ENCODE assay signal across 9 mouse cellular contexts in the genomic region with DNA sequence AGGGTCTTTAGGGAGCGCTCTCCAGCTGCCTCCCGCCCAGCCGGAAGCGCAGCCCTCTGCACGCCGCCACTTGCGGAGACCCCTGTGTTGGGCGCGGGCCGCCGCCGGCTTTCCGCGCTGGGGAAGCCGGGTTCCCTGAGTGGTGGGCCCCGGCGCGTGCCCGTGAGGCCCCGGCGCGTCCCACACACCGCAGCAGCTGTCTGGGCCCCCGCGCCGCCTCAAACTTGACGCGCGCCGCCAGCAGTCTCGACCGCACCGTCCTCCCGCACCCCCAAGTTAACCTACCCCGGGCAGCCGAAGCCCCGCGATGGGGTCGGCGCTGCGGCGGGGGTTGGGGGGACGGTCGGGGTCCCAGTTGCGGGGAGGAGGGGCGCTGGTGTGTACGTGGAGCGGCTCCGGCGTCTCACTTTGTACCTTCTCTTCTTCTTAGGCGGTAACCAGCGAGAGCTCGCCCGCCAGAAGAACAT. TPM values are rescaled to one million over a fixed set of nuclear protein-coding genes. Genes with fewer than 3 reads are reported as not detected.
A peak's percentile ranks its signal among the peaks of the same experiment; 100 is the strongest.
DNase-seq lines count a peak whose midpoint lies in the region; ATAC-seq and TF ChIP-seq lines count a peak whose summit lies in the region.
"Had no signal": no experiment of that assay in that cellular context is flagged by ENCODE, and none has a peak within 500 bp of the region (broad histone marks: within the 10 kb centered on the region; RNA-seq: fewer than 3 reads in every experiment).

No protein-coding gene starts in this region.

- peak overlapping the region; percentile 91 for H3K27ac ChIP-seq in heart, embryonic 11.5 days (ENCODE audit: low read depth, low read length)
- peak overlapping the region; percentile 88 for H3K27ac ChIP-seq in ES-E14 (ENCODE audit: insufficient read depth, low read depth, low read length, poor library complexity, severe bottlenecking)
- H3K27ac ChIP-seq in forebrain, embryonic 11.5 days (ENCODE audit: low read depth, low read length) = peak overlapping the region; percentile 82
- peak overlapping the region; percentile 98 for H3K27ac ChIP-seq in limb, embryonic 13.5 days
- peak overlapping the region; percentile 89 for H3K27ac ChIP-seq in neural tube, embryonic 12.5 days

- H3K9me3 ChIP-seq in heart, embryonic 11.5 days (replicated peaks; ENCODE audit: control insufficient read depth, low read length) = no peaks in the 10 kb centered on the region
- no peaks in the 10 kb centered on the region for H3K9me3 ChIP-seq in ES-E14 (ENCODE audit: control insufficient read depth, insufficient read depth, low read depth, low read length)
- no peaks in the 10 kb centered on the region for H3K9me3 ChIP-seq in forebrain, embryonic 11.5 days (ENCODE audit: control insufficient read depth, low read length)
- H3K9me3 ChIP-seq in limb, embryonic 13.5 days = no peaks in the 10 kb centered on the region
- no peaks in the 10 kb centered on the region for H3K9me3 ChIP-seq in neural tube, embryonic 12.5 days

- ATAC-seq in heart, embryonic 11.5 days (replicated peaks; ENCODE audit: insufficient number of reproducible peaks, low FRiP score, low TSS enrichment) = peak; percentile 23
- ATAC-seq in forebrain, embryonic 11.5 days (replicated peaks; ENCODE audit: low FRiP score) = peak; percentile 66
- ATAC-seq in limb, embryonic 13.5 days (ENCODE audit: low FRiP score, low read depth) = peak; percentile 54
- peak; percentile 76 for ATAC-seq in neural tube, embryonic 12.5 days (ENCODE audit: low FRiP score, low read depth)

- H3K4me3 ChIP-seq in heart, embryonic 11.5 days (ENCODE audit: low read depth, low read length) = peak overlapping the region; percentile 100
- peak overlapping the region; percentile 93 to 100 for H3K4me3 ChIP-seq in ES-E14 (ENCODE audit: insufficient read depth in 1 of 2, low read depth in 1 of 2, low read length in 2 of 2, poor library complexity in 1 of 2, severe bottlenecking in 1 of 2)
- peak overlapping the region; percentile 99 for H3K4me3 ChIP-seq in forebrain, embryonic 11.5 days (ENCODE audit: low read depth, low read length)
- H3K4me3 ChIP-seq in limb, embryonic 13.5 days = peak overlapping the region; percentile 99
- H3K4me3 ChIP-seq in neural tube, embryonic 12.5 days = peak overlapping the region; percentile 93

- H3K36me3 ChIP-seq in heart, embryonic 11.5 days (ENCODE audit: control insufficient read depth, insufficient read depth, low read length) = peaks cover 11% of the 10 kb centered on the region; the same call in 1 of the 2 replicates
- peaks cover 11% of the 10 kb centered on the region for H3K36me3 ChIP-seq in ES-E14 (ENCODE audit: control insufficient read depth, insufficient read depth, low read length, poor library complexity, severe bottlenecking)
- H3K36me3 ChIP-seq in forebrain, embryonic 11.5 days (ENCODE audit: control insufficient read depth, insufficient read depth, low read length) = no peaks in the 10 kb centered on the region; the same call in none of the 2 replicates
- H3K36me3 ChIP-seq in limb, embryonic 13.5 days = peaks cover 29% of the 10 kb centered on the region
- H3K36me3 ChIP-seq in neural tube, embryonic 12.5 days = peaks cover 12% of the 10 kb centered on the region

- H3K27me3 ChIP-seq in heart, embryonic 11.5 days (ENCODE audit: control insufficient read depth, insufficient read depth, low read length) = no peaks in the 10 kb centered on the region
- H3K27me3 ChIP-seq in forebrain, embryonic 11.5 days (ENCODE audit: control insufficient read depth, insufficient read depth, low read length) = no peaks in the 10 kb centered on the region
- no peaks in the 10 kb centered on the region for H3K27me3 ChIP-seq in limb, embryonic 13.5 days
- H3K27me3 ChIP-seq in neural tube, embryonic 12.5 days (replicated peaks) = no peaks in the 10 kb centered on the region

- in situ Hi-C loops in ES-E14 (cut with MboI; ENCODE audit: low sequenced_read_pairs in 2 of 2, unreplicated experiment in 2 of 2) = no loop called here

- under 1% methylated on average over 53 of the region's 54 CpGs for WGBS in heart, embryonic 11.5 days (ENCODE audit: insufficient replicate concordance)
- WGBS in forebrain, embryonic 11.5 days = under 1% methylated on average over 52 of the region's 54 CpGs
- under 1% methylated on average over 54 of the region's 54 CpGs for WGBS in limb, embryonic 13.5 days
- under 1% methylated on average over 52 of the region's 54 CpGs for WGBS in neural tube, embryonic 12.5 days

- H3K9ac ChIP-seq in heart, embryonic 11.5 days (ENCODE audit: low read depth, low read length) = peak overlapping the region; percentile 99
- peak overlapping the region; percentile 99 for H3K9ac ChIP-seq in ES-E14 (ENCODE audit: insufficient read depth, low read depth, low read length, poor library complexity, severe bottlenecking)
- peak overlapping the region; percentile 95 for H3K9ac ChIP-seq in forebrain, embryonic 11.5 days (ENCODE audit: low read length)
- peak overlapping the region; percentile 99 for H3K9ac ChIP-seq in limb, embryonic 13.5 days
- peak overlapping the region; percentile 96 for H3K9ac ChIP-seq in neural tube, embryonic 12.5 days

- no peak for DNase-seq in heart, adult 11 months
- DNase-seq in ES-E14 (ENCODE audit: low read depth, low spot score) = no peak
- no peak for DNase-seq in forebrain, embryonic 11.5 days (ENCODE audit: low spot score)
- DNase-seq in embryo, embryonic 9.5 days (ENCODE audit: extremely low spot score) = no peak
- DNase-seq in kidney, adult 18-20 months = no peak

- peaks cover 23% of the 10 kb centered on the region for H3K4me1 ChIP-seq in heart, embryonic 11.5 days (ENCODE audit: control insufficient read depth, insufficient read depth, low read length)
- peaks cover 2 to 5% of the 10 kb centered on the region in 2 experiments; a peak in 3 of 4 replicates for H3K4me1 ChIP-seq in ES-E14 (ENCODE audit: control insufficient read depth in 2 of 2, insufficient read depth in 2 of 2, low read length in 2 of 2, poor library complexity in 1 of 2)
- peaks cover 8% of the 10 kb centered on the region for H3K4me1 ChIP-seq in forebrain, embryonic 11.5 days (replicated peaks; ENCODE audit: control insufficient read depth, insufficient read depth, low read length)
- H3K4me1 ChIP-seq in limb, embryonic 13.5 days = peaks cover 23% of the 10 kb centered on the region
- peaks cover 19% of the 10 kb centered on the region for H3K4me1 ChIP-seq in neural tube, embryonic 12.5 days

- peak overlapping the region; percentile 96 for H3K4me2 ChIP-seq in heart, embryonic 11.5 days
- H3K4me2 ChIP-seq in forebrain, embryonic 11.5 days (ENCODE audit: low read depth, low read length, severe bottlenecking) = peak overlapping the region; percentile 94
- peak overlapping the region; percentile 74 for H3K4me2 ChIP-seq in limb, embryonic 13.5 days (replicated peaks)
- H3K4me2 ChIP-seq in neural tube, embryonic 12.5 days (replicated peaks) = peak overlapping the region; percentile 84

TF ChIP-seq in ES-E14, 5 proteins besides CTCF, POLR2A, EP300 and RAD21:
- no peak for TF ChIP-seq CHD2 (IDR thresholded peaks at IDR 0.05; ENCODE audit: low read depth, low read length)
- no peak for TF ChIP-seq MAFK (IDR thresholded peaks at IDR 0.05; ENCODE audit: insufficient read depth, low read depth, low read length)
- TF ChIP-seq ZC3H11A (IDR thresholded peaks at IDR 0.05; ENCODE audit: borderline replicate concordance, low read depth, low read length) = no peak
- no peak; the same call in 1 of the 2 replicates for TF ChIP-seq HCFC1 (IDR thresholded peaks at IDR 0.05; ENCODE audit: borderline replicate concordance, insufficient read depth, low read length)
- no peak for TF ChIP-seq ZNF384 (IDR thresholded peaks at IDR 0.05; ENCODE audit: low read depth, low read length)

RNA-seq across cellular contexts. Expression of a gene that starts 0.6 kb away (rescaled TPM):
- 603 and 608 TPM in 2 replicates for polyA plus RNA-seq in heart, embryonic 11.5 days (2014; fragmentation: Nextera tagmentation; extraction: Ambion mirVana)
- 428 and 459 TPM in 2 replicates for total RNA-seq in ES-E14 (2012; rRNA removed)
- polyA plus RNA-seq in forebrain, embryonic 11.5 days (2014; fragmentation: Nextera tagmentation; extraction: Ambion mirVana) = 431 and 446 TPM in 2 replicates
- polyA plus RNA-seq in limb, embryonic 13.5 days (2015; fragmentation: Nextera tagmentation; extraction: Ambion mirVana) = 513 and 546 TPM in 2 replicates
- polyA plus RNA-seq in neural tube, embryonic 12.5 days (2016; fragmentation: Nextera tagmentation; extraction: Ambion mirVana) = 470 and 490 TPM in 2 replicates

RNA-seq across cellular contexts. Expression of a gene that starts 3.5 kb away (rescaled TPM):
- 118 and 124 TPM in 2 replicates for polyA plus RNA-seq in heart, embryonic 11.5 days (2014; fragmentation: Nextera tagmentation; extraction: Ambion mirVana)
- total RNA-seq in ES-E14 (2012; rRNA removed) = 21.5 and 22.0 TPM in 2 replicates
- polyA plus RNA-seq in forebrain, embryonic 11.5 days (2014; fragmentation: Nextera tagmentation; extraction: Ambion mirVana) = 106 and 123 TPM in 2 replicates
- polyA plus RNA-seq in limb, embryonic 13.5 days (2015; fragmentation: Nextera tagmentation; extraction: Ambion mirVana) = 132 and 133 TPM in 2 replicates
- polyA plus RNA-seq in neural tube, embryonic 12.5 days (2016; fragmentation: Nextera tagmentation; extraction: Ambion mirVana) = 97.6 and 113 TPM in 2 replicates

RNA-seq across cellular contexts. Expression of a gene that starts 5.5 kb away (rescaled TPM):
- 1.6 and 2.4 TPM in 2 replicates for polyA plus RNA-seq in heart, embryonic 11.5 days (2014; fragmentation: Nextera tagmentation; extraction: Ambion mirVana)
- total RNA-seq in ES-E14 (2012; rRNA removed) = 7.5 and 16.5 TPM in 2 replicates
- 2.7 and 3.2 TPM in 2 replicates for polyA plus RNA-seq in forebrain, embryonic 11.5 days (2014; fragmentation: Nextera tagmentation; extraction: Ambion mirVana)
- 9.8 TPM in 2 replicates for polyA plus RNA-seq in limb, embryonic 13.5 days (2015; fragmentation: Nextera tagmentation; extraction: Ambion mirVana)
- polyA plus RNA-seq in neural tube, embryonic 12.5 days (2016; fragmentation: Nextera tagmentation; extraction: Ambion mirVana) = 2.4 and 2.5 TPM in 2 replicates
- total RNA-seq: layer of hippocampus, postnatal 10 days had no signal

RNA-seq across cellular contexts. Expression of a gene that starts 7.0 kb away (rescaled TPM):
- 0.07 TPM in 1 of 2 replicates, not detected in the other for polyA plus RNA-seq in heart, embryonic 11.5 days (2014; fragmentation: Nextera tagmentation; extraction: Ambion mirVana)
- 0.90 and 1.5 TPM in 2 replicates for total RNA-seq in ES-E14 (2012; rRNA removed)
- polyA plus RNA-seq in forebrain, embryonic 11.5 days (2014; fragmentation: Nextera tagmentation; extraction: Ambion mirVana) = 0.49 and 1.1 TPM in 2 replicates
- polyA plus RNA-seq in limb, embryonic 13.5 days (2015; fragmentation: Nextera tagmentation; extraction: Ambion mirVana) = 0.23 and 0.28 TPM in 2 replicates
- 0.46 and 0.79 TPM in 2 replicates for polyA plus RNA-seq in neural tube, embryonic 12.5 days (2016; fragmentation: Nextera tagmentation; extraction: Ambion mirVana)

RNA-seq across cellular contexts. Expression of a gene that starts 24.3 kb away (rescaled TPM):
- 45.0 and 48.8 TPM in 2 replicates for polyA plus RNA-seq in heart, embryonic 11.5 days (2014; fragmentation: Nextera tagmentation; extraction: Ambion mirVana)
- total RNA-seq in ES-E14 (2012; rRNA removed) = 15.8 and 23.2 TPM in 2 replicates
- 62.6 and 64.1 TPM in 2 replicates for polyA plus RNA-seq in forebrain, embryonic 11.5 days (2014; fragmentation: Nextera tagmentation; extraction: Ambion mirVana)
- polyA plus RNA-seq in limb, embryonic 13.5 days (2015; fragmentation: Nextera tagmentation; extraction: Ambion mirVana) = 63.9 and 67.0 TPM in 2 replicates
- 74.2 and 77.8 TPM in 2 replicates for polyA plus RNA-seq in neural tube, embryonic 12.5 days (2016; fragmentation: Nextera tagmentation; extraction: Ambion mirVana)

Comparison
In these comparisons a context has a peak if more than half of its experiments do, and no peak if none do; other contexts are left out.
1. ATAC-seq: peak in every context shown above with its lines; median percentile 76 in neural tube, embryonic 12.5 days; 66 in forebrain, embryonic 11.5 days; 54 in limb, embryonic 13.5 days; 23 in heart, embryonic 11.5 days.